Mouse (Mus musculus) midbrain, embryonic 10.5 days (tissue): ENCODE measurements around the gene Cep112. TPM values are rescaled to one million over a fixed set of nuclear protein-coding genes. Genes with fewer than 3 reads are reported as not detected.

Source experiments
- DNase-seq: peaks from one replicate; pipeline ENCODE4 v3.0.0-alpha.2; 2017; ENCODE audit warnings: low spot score
- H3K27ac ChIP-seq: fragments of 300-500 bp; sonication (generic); replicated peaks from 2 replicates; pipeline ENCODE4 v1.5.1; 2016; ENCODE audit warnings: mild to moderate bottlenecking
- H3K27me3 ChIP-seq: fragments of 300-500 bp; sonication (generic); 2 replicates; pipeline ENCODE4 v1.6.1; 2016; ENCODE audit warnings: low read depth, mild to moderate bottlenecking; ENCODE audit not compliant: poor library complexity, severe bottlenecking
- H3K36me3 ChIP-seq: fragments of 300-500 bp; sonication (generic); 2 replicates; pipeline ENCODE4 v1.6.1; 2016; ENCODE audit warnings: mild to moderate bottlenecking, moderate library complexity
- H3K4me1 ChIP-seq: fragments of 300-500 bp; sonication (generic); 2 replicates; pipeline ENCODE4 v1.6.1; 2016
- H3K4me3 ChIP-seq: fragments of 300-500 bp; sonication (generic); 2 replicates; pipeline ENCODE4 v1.5.1; 2016; ENCODE audit warnings: mild to moderate bottlenecking, moderate library complexity
- H3K9me3 ChIP-seq: fragments of 300-500 bp; sonication (generic); replicated peaks from 2 replicates; pipeline ENCODE4 v1.6.1; 2016; ENCODE audit warnings: mild to moderate bottlenecking
- WGBS: fragments of 180-500 bp; shearing (Covaris S2); methylation state at CpG from one replicate; pipeline ENCODE4 v1.1.7; 2016; 5-methylcytosine and 5-hydroxymethylcytosine counted together
- polyA plus RNA-seq: library from polyadenylated mRNA; unstranded; fragments of >200 nt; fragmentation: Nextera tagmentation; extraction: Ambion mirVana; gene quantifications from 2 replicates; pipeline ENCODE4 v1.2.1, GENCODE M21; 2016

Gene Cep112
- polyA plus RNA-seq, 1 experiment from 2014 or later: 13.3 TPM

DNA sequence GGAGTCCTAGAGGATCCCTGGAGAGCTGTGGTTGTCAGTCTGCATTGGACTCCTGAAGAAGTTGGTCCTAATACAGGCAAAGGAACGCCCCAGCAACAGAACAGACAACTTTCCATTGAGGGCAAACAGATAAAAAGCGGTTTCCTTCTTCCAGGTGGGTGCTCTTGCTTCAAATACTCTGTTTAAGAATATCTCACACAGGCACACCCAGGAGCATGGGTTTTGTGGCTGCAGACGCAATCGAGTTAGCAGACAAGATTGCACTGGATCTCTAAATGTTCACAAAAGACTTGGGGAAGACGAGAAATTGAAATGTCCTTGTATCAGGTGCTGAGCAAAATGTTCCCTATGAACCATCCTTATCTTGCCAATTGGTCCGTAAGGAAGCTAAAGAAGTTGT lies 5.8 kb upstream of the Cep112 start:
- WGBS: 94% methylated on average over 6 of the region's 6 CpGs
- peaks cover 14% of the 10 kb centered on the region for H3K27me3 ChIP-seq

GRCm38 (mm10) chr11:108420751-108421150 lies 4.2 kb upstream of the Cep112 start:
- 75% methylated on average over 4 of the region's 4 CpGs for WGBS

More for the DNA sequence above, 5.8 kb upstream of the Cep112 start:
- Histone ChIP-seq H3K4me3 (no peak overlapping the region), H3K4me1 (peaks cover 21% of the 10 kb centered on the region), H3K36me3 (no peaks in the 10 kb centered on the region), H3K27ac (no peak overlapping the region), H3K9me3 (no peaks in the 10 kb centered on the region)
- DNase-seq: no peak

DNA sequence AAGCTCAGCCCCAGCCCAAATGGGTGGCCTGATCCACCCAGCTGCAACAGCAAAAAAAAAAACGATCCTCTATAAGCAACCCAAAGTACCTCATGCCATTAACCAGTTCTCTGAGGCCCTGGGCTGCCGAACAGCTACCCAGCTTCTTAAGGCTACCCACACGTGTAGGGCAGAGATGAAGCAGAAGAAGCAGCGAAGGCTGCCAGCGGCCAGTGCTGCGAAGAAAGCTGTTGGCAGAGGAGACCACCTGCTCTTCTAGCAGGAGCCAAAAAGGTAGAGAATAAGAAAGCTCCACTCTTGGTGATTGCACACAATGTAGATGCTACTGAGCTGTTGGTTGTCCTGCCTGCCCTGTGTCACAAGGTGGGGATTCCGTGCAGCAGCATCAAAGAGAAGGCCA lies 1.8 kb upstream of the Cep112 start:
- no peak for DNase-seq
- H3K9me3 ChIP-seq: no peaks in the 10 kb centered on the region
- H3K4me1 ChIP-seq: peaks cover 45% of the 10 kb centered on the region
- peak overlapping the region; percentile 74 for H3K4me3 ChIP-seq
- 46% methylated on average over 7 of the region's 7 CpGs for WGBS
- peak overlapping the region; percentile 95 for H3K27ac ChIP-seq
- H3K36me3 ChIP-seq: no peaks in the 10 kb centered on the region
- H3K27me3 ChIP-seq: peaks cover 14% of the 10 kb centered on the region

More at GRCm38 (mm10) chr11:108420751-108421150, 4.2 kb upstream of the Cep112 start:
- Histone ChIP-seq H3K9me3 (no peaks in the 10 kb centered on the region), H3K27me3 (peaks cover 14% of the 10 kb centered on the region), H3K27ac (no peak overlapping the region), H3K4me3 (no peak overlapping the region), H3K36me3 (no peaks in the 10 kb centered on the region), H3K4me1 (peaks cover 29% of the 10 kb centered on the region)
- DNase-seq: no peak

DNA sequence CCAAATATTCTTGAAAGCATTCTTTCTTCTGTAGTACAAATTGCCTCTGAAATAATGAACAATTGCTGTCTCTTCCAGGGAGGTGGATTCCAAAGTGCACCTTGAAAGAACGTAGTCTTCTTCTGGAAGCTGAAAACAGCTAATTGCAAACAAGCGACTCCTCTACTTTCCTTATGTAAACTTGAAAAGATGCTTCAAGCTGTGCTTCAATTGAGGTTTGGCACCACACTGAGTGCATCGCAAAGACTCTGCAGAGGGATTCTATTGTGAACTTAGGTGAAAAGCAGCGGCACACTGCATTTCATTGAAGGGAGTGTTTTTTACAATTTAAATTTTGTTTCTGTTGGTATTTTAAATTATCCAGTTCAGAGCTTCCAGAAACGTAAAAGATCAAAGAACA lies 881 bp upstream of the Cep112 start:
- DNase-seq: no peak

GRCm38 (mm10) chr11:108425592-108425921 lies 565 bp downstream of the Cep112 start:
- Histone ChIP-seq H3K36me3 (no peaks in the 10 kb centered on the region), H3K4me1 (peaks cover 42% of the 10 kb centered on the region), H3K27me3 (peaks cover 14% of the 10 kb centered on the region), H3K9me3 (no peaks in the 10 kb centered on the region), H3K4me3 (peak overlapping the region; percentile 74), H3K27ac (peak overlapping the region; percentile 95)
- no peak for DNase-seq
- WGBS: 6% methylated on average over 14 of the region's 14 CpGs

More for the DNA sequence above, 881 bp upstream of the Cep112 start:
- Histone ChIP-seq H3K4me3 (peak overlapping the region; percentile 74), H3K27ac (peak overlapping the region; percentile 95), H3K36me3 (no peaks in the 10 kb centered on the region), H3K4me1 (peaks cover 45% of the 10 kb centered on the region), H3K9me3 (no peaks in the 10 kb centered on the region), H3K27me3 (peaks cover 14% of the 10 kb centered on the region)
- 2% methylated on average over 5 of the region's 5 CpGs for WGBS

GRCm38 (mm10) chr11:108426086-108426485 lies 1.1 kb downstream of the Cep112 start:
- Histone ChIP-seq H3K4me3 (peak overlapping the region; percentile 74), H3K36me3 (no peaks in the 10 kb centered on the region), H3K9me3 (no peaks in the 10 kb centered on the region), H3K27ac (peak overlapping the region; percentile 95), H3K27me3 (peaks cover 14% of the 10 kb centered on the region), H3K4me1 (peaks cover 42% of the 10 kb centered on the region)
- WGBS: 92% methylated on average over 3 of the region's 3 CpGs
- DNase-seq: no peak

- peaks cover 42% of the 10 kb centered on the region for H3K4me1 ChIP-seq
- no peak overlapping the region for H3K4me3 ChIP-seq
- no peaks in the 10 kb centered on the region for H3K9me3 ChIP-seq
- DNase-seq: no peak
- no peak overlapping the region for H3K27ac ChIP-seq
- WGBS: 76% methylated on average over 6 of the region's 6 CpGs
- no peaks in the 10 kb centered on the region for H3K36me3 ChIP-seq
- H3K27me3 ChIP-seq: peaks cover 14% of the 10 kb centered on the region
These were observed 2.2 kb downstream of the Cep112 start for GRCm38 (mm10) chr11:108427191-108427590.

DNA sequence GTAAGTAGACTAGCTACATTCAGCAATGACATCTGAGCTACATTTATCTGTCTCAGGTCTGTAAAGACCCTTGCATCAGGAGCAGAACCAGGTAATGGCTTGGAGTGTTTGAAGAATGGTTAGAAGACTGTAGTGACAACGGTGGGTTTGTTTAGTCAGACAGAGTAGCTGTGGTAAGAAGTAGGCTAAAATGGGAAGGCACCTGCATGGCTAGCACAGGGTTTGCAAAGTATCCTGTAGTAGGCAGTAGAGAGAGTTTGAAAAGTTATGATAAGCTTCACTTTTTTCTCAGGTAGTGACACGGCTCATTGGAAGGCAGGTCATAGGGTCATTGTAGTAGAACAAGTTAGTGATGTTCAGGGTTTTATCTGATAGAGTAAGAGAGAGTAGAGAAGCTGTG lies 4.1 kb downstream of the Cep112 start:
- 88% methylated on average over 2 of the region's 2 CpGs for WGBS
- Histone ChIP-seq H3K4me1 (peaks cover 26% of the 10 kb centered on the region), H3K36me3 (no peaks in the 10 kb centered on the region), H3K27ac (no peak overlapping the region), H3K27me3 (no peaks in the 10 kb centered on the region), H3K9me3 (no peaks in the 10 kb centered on the region), H3K4me3 (no peak overlapping the region)
- no peak for DNase-seq

GRCm38 (mm10) chr11:108443893-108444563 lies 19.0 kb downstream of the Cep112 start:
- DNase-seq: no peak
- no peak overlapping the region for H3K27ac ChIP-seq
- peaks cover 22% of the 10 kb centered on the region for H3K36me3 ChIP-seq
- no peak overlapping the region for H3K4me3 ChIP-seq
- no peaks in the 10 kb centered on the region for H3K9me3 ChIP-seq
- WGBS: 86% methylated on average over 11 of the region's 11 CpGs
- H3K27me3 ChIP-seq: no peaks in the 10 kb centered on the region
- peaks cover 9% of the 10 kb centered on the region for H3K4me1 ChIP-seq

DNA sequence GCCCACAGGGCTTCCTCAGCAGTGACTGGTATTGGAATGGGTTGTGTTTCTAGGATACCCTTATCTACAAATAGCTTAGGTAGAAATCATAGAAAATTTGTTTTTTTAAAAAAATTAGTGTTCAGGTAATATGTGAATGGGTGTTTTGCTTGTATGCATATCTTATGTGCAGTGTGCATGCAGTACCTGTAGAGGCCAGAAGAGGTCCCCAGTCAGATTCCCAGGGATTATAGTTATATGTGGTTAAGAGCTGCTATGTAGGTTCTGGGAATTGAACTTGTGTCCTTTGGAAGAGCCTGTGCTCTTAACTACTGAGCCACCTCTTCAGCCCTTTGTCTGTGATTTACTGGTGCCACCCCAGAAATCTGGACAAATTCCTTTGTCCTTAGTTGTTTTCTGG lies 22.2 kb downstream of the Cep112 start:
- 0 out of 2 replicates have a peak, but pooled peaks cover 8% of the 10 kb centered on the region for H3K9me3 ChIP-seq
- no peak overlapping the region for H3K4me3 ChIP-seq
- peaks cover 9% of the 10 kb centered on the region for H3K4me1 ChIP-seq
- no peak overlapping the region for H3K27ac ChIP-seq
- peak; percentile 28 for DNase-seq
- peaks cover 14% of the 10 kb centered on the region for H3K36me3 ChIP-seq
- no peaks in the 10 kb centered on the region for H3K27me3 ChIP-seq

- WGBS: 35% methylated on average over 3 of the region's 3 CpGs
- Histone ChIP-seq H3K4me3 (no peak overlapping the region), H3K9me3 (0 out of 2 replicates have a peak, but pooled peaks cover 9% of the 10 kb centered on the region), H3K27me3 (no peaks in the 10 kb centered on the region), H3K36me3 (peaks cover 20% of the 10 kb centered on the region), H3K27ac (no peak overlapping the region; the same call in 1 of the 2 replicates), H3K4me1 (peaks cover 2% of the 10 kb centered on the region)
- peak; percentile 70 for DNase-seq
These were observed 24.8 kb downstream of the Cep112 start for GRCm38 (mm10) chr11:108449811-108450210.

DNA sequence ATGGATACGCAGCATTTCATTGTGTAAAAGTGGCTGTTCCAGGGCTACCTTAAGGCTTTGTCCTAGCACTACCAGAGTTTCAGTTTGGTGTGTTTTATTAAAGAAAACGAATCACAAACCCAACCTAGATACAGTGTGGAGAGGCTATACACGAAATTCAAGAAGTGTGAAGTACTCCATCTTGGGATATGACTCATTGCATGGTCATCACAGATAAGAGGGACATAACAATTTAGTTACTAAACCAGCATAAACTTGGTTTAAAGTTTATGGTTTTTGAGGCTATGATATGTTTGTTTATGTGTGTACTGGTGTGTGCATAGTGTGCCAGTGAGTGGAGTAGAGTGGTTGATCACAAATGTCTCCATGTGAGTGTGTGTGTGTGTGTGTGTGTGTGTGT lies 34.6 kb downstream of the Cep112 start:
- WGBS: 85% methylated on average over 3 of the region's 3 CpGs

GRCm38 (mm10) chr11:108464138-108464537 lies 39.1 kb downstream of the Cep112 start:
- Histone ChIP-seq H3K36me3 (no peaks in the 10 kb centered on the region), H3K4me1 (no peaks in the 10 kb centered on the region), H3K27me3 (no peaks in the 10 kb centered on the region), H3K4me3 (no peak overlapping the region), H3K27ac (no peak overlapping the region), H3K9me3 (no peaks in the 10 kb centered on the region)
- 93% methylated on average over 8 of the region's 8 CpGs for WGBS
- no peak for DNase-seq

More for the DNA sequence above, 34.6 kb downstream of the Cep112 start:
- Histone ChIP-seq H3K27me3 (no peaks in the 10 kb centered on the region), H3K36me3 (peaks cover 19% of the 10 kb centered on the region; the same call in 1 of the 2 replicates), H3K9me3 (peaks cover 6% of the 10 kb centered on the region; the same call in 1 of the 2 replicates), H3K4me1 (no peaks in the 10 kb centered on the region), H3K27ac (no peak overlapping the region), H3K4me3 (no peak overlapping the region)
- DNase-seq: no peak
